Mouse (Mus musculus): Measurements from ENCODE around the gene Klhl8.
"Not testable (repeated sequence)": the region's sequence is repeated elsewhere in the genome, so short reads cannot be mapped to it uniquely, and the experiment has no call there.

Klhl8 gene

DNA sequence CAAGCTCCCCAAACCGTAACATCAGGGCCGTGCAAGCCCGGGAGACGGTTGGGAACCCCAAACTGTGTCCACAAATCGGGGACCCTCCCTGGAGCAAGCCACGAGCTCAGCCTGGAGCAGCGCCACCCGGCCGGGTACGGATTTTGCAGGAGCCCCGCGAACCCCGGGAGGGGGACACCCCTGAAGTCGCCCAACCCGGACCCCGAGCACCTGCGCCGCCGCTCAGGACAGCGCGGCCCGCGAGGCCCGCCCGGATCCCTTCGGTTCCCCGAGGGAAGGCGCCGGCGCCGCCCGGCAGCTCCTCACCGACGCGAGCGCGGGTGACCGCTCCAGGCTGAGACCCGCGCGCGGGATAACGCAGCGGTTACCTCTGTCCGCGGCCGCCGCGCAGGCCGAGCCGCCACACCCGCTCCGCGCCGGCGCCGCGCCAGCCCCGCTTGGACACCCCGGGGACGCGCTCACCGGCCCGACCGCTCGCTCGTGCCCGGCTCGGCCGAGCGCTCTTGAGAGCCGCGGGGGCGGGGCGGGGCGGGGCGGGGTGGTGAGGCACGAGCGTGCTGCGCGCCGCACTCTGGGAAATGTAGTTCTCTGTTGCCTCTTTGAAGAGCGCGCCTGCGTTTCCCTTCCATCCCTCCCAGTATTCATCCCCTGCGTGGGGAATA is at the start of gene Klhl8:
Klhl8 (minus strand) TSS at position 512 of the 662 bp plus-strand sequence.
- DNase-seq = peak; percentile 90 to 93

DNA sequence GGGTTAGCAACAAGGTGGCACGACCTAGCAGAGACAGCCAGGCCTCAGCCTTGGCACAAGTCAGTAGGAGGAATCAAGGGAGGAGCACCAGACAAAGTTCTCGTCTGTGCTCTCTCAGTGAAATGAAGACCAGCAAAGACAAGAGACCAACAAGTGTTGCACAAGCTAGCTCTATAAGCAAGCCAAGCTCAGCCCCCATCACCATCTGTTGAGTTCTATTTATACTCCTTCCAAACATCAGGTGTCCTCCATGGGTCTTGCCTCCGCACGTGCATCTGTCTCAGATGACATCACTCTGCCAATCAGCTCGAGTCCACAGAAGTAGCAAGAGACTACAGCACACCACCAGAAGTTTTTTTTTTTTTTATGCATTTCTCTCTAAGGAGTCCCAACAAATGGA is 43.6 kb upstream of the Klhl8 start:
- DNase-seq = no peak

DNA sequence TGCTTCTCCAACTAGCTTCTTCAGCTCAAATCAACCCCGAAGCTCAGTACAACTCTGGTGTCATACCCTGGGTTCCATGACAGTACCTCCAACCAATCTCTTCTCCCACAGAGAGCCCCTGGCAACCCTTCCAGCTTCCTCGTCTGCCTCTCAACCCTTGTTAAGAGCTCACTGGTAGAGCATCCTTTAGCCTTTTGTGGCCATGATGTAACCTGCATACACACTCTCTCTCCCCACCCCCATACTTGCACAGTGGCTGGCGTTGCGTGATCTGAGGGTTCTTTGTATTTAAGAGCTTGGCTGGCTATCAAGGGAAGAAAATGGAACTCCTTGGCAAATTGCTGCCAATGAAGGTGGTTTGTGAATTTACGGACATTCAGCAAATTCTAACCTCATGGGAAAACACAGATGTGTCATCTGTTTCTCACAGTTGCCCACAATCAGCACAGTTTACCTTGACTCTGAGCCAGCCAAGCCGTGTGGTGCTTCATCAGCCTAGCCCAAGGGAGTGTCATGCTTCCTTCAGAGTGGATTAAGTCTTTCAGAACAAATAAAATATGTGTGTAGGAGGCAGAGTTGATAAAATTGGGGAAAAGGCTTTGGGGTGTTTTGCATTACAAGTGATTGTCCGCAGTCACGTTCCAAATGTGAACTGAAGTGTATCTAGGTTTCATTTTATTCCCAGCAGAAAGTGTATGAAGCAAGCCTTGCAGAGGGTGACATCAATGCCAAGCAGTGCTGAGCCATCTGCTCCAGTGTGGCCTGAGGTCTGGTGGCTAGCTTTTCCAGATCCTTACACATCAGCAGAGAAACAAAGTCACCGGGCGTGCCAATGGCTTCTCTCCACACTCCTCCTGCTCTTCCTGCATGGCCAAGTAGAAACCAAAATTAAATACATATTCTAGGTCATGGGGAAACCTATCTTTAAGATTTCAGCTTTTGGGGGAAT is 42.4 kb upstream of the Klhl8 start:
- no peak for DNase-seq

DNA sequence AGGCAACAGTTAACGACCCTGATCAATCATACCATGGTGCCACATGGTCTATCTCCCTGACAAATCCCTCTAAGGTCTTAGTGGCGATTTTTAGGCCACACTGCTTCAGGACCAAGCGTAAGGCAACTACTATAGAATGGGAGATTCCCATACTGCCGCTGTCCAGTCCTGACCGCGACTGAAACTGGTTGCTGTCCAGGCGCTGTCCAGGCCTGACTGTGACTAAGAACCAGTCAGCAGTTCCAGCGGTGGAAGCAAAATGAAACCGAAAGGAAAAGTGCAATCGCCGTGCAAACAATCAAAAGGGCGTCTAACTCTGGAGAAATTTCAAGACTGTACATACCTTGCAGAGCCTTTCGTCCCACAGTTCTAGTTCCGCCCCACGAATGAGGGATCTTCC is 39.1 kb upstream of the Klhl8 start:
- DNase-seq = peak in 1 of 2 experiments; percentile 28

DNA sequence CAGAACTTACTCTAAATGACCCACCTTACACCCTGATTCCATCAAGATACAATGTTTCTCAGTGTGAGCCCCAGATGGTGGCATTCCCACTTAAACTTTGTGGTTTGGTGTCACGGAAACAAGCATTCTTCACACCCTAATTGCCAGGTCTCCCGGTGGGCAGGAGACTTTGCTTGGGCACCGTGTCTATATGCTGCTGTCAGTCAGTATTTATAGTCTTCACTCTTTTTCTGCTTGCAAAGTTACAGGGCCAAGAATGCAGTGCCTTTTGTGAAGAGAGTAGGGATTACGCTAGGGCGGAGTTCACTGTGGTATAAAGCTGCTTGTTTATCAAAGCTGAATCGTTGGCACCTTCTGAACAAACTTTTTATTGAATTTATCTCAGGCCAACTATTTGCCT is 32.1 kb upstream of the Klhl8 start:
- no peak for DNase-seq

DNA sequence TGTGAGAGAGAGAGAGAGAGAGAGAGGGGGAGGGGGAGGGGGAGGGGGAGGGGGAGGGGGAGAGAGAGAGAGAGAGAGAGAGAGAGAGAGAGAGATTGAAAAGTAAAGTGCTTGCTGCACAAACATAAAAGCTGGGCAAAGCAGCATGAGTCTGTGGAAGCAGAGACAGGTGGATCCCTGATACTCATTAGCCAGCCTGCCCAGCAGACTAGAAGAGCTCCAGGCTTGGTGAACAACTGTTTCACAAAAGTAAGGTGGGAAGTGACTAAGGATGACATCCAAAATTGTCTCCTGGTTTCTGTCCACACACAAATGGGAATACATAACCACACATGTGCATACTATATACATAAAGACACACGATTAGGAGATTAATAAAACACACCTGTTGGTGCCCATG is 28.8 kb upstream of the Klhl8 start:
- no peak for DNase-seq

DNA sequence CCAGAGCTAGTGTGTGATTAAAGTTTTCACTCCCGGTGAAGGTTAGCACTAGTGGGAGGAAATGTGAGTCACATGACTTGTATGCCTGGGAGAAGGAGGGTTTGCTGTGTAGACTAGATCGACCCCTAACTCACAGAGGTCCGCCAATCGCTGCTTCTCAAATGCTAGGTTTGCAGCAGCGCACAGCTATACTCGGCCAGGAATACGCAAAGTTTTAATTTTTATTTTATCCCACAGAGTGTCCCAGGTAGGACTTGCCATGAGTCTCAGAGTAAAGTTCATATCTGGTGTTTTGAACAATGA is 28.2 kb upstream of the Klhl8 start:
- no peak for DNase-seq

DNA sequence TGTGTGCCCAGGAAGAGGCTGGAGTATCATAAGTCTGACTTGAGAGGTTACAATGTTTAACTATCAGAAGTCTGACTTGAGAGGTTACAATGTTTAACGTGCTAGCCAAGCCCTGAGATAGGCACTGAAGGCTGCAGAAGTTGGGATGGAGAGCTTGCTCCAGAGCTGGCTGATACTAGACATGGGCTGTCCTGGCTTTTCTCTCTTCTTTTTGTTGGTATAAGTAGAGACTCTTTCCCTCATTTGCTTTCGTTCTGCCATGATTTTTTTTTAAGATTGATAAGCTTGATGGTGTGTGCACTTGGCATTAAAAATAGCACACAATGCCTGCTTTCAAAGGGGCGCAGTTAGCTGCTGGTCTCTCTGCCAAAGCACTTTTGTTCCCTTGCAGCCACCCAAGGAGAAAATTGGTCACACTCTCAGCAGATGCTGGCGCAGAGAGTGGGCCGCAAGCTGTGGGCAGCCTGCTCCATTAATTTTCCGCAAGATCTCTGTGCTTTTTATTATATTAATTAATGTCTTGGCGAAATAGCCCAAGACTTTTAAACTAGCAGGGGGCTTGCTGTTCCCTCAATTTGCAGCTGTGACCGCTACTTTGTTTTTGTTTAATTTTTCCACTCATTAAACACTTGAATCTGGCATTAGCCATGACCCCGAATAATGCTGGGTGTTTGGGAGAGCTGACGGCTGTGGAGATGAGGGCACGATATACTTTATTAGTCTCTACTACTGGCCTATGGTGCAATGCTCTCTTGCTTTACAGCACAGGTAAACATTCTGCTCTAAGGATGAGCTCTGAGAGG is 27.7 kb upstream of the Klhl8 start:
- DNase-seq = peak in 1 of 2 experiments; percentile 50

DNA sequence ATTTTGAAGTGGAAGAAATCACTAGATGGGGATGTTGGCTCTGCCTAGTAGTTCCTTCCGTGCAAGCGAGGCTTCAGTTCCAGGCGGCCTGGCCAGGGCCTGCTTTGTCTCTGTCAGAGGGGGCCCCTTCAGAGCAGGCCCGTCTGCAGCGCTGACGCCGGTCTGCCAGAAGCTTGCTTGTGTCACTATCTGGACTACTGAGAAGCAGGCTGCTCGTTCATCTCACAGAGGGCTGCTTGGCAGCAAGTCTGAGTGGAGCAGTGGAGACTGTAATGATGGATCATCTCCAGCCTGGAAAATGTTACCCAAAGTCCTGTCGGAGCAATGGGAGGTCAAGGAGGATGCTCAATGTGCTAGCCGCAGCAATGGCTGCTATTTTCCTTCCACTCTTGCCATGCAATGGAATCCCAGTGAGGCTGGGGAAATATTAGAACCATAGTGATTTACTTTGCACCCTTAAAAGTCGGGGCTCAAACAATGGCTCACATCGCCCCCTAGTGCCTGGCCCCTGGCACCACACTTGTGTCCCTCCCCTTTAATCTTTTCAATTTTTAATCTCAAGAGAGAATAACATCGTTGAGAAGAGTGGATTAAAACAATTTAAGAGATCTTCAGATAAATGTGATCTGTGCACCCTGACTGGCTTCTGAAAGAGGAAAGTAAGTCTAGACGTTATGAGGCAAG is 26.0 kb upstream of the Klhl8 start:
- peak; percentile 43 to 44 for DNase-seq

DNA sequence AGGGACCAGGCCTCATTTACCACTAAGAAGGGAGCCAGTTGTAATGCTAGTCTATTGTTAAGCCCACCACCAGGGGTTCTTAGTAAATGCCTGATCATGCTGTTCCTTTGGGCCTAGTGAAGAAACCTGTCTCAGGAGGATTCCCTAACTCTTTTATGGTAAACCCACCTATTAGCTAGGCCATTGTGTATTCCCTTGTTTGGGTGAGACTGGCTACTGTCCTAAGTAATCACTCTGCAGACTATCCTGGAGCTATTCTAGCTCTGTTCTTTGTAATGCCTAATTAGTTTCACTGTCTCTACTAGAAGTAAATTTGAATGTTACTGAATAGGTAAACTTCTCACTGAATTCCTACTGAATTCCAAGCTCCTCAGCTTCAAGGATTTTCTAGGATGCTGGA is 20.9 kb upstream of the Klhl8 start:
- not testable (repeated sequence) for DNase-seq

DNA sequence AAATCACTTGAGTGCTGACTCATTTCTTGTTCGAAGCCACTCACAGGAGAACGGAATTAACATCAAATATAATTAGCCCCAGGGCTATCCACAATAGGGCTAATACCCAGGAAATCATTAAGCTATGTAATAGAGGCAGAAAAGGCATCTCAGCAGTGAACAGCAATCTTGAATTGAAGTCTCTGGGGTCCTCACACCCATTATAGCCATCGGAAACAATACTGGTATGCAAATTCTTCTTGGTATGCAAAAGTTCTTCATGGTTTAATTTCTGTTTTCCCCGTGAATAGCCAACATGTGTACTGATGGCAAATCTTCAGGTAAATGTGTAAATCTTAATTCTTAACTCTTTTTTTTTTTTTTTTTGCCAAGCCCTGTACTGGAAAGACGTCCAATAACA is 19.5 kb upstream of the Klhl8 start:
- DNase-seq = no peak

DNA sequence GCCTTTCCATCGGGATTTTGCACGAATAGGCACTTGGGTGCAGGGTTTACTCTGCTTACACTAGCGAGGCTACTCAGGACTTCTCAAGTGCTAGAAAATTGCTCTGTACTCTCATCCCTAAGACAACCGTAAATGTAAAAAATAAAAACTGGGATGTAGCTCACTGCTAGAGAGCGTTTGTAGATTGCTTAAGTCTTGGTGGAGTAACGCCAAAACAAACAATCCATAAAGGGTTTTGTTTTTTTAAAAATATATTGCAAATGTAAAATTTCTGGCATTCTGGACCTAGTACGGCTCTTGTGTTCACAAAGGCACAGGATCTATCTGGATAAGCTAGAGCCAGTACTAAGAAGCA is 17.1 kb upstream of the Klhl8 start:
- DNase-seq = no peak

DNA sequence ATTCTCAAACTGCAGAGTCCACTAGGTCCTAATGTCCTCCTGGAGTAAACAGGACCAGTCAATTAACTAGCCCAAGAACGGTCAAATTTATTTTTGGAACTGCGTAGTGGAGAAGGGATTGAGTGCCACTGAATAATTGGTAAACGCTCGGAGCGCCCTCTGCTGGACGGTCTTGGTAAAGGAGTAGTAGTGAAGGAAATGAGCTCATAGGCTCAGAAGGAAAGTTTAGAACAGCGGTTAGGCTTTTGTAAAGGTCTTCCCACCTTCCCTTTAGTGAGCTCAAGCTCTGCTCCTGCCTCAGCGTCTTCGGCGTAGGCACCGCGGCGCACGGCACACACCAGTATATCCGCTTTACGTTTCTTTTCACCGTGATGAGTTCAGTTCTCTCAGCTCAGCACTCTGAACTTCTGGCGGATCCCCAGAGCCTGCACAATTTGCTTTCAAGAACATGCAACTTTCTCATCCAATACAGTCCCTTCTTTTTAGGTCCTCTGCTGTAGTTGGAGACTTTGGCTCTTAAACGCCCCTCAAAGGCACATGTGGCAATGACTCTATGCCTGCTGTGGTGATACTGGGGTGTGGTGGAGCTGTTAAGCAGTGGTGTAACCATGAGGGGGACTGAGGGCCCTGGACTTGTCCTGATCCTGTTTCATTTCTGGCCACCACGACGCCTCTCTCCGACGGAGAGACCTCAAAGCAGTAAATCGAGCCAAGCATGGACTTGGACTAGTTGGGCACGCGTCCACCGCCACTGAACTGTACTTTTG is 16.6 kb upstream of the Klhl8 start:
- peak; percentile 96 to 98 for DNase-seq

DNA sequence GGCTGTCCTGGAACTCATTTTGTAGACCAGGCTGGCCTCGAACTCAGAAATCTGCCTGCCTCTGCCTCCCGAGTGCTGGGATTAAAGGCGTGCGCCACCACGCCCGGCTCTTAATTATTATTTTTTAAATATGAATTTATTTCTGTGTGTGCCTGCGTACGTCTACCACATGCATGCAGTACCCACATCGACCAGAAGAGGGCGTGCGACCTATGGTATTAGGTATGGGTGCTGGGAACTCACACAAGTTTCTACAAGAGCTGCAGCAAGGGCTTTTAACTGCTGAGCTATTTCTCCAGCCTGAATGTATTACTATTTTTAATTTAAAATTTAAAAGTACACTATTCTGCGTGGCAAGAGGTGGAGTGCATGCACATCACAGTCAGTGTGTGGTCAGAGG is 15.3 kb upstream of the Klhl8 start:
- peak; percentile 33 to 36 for DNase-seq

DNA sequence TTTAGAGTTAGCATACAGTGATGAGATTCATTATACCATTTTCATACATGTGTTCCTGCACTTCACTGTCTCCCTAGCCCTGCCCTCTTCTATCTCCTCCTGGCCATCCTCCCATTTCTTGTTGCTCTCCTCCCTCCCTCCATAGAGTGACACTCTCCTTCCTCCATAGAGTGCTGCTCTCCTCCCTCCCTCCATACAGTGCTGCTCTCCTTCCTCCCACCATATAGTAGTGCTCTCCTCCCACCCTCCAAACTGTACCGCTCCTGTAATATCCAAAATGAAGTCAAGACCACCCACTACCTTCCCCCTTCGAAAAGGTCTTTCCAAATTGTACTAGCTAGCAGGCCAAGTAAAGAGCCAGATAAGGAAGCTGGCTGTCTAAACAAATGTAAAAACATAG is 12.7 kb upstream of the Klhl8 start:
- no peak for DNase-seq

DNA sequence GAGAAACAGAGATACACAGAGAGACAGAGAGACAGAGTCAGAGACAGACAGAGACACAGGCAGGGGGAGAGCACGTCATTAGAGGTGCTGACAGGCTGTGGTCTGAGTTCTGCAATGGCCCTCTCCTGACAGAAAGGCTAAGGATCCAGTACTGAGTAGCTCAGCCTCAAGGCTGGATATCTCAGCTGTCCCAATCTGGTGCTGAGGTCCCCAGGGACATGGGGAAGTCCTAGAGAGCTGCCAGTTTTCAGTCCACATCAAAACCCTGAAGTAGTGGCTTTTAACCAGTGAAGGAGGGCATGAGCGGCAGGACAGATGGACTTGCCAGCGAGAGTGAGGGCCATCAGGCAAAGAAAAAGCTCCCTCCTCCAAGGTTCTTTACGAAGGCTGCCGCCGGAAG is 12.0 kb upstream of the Klhl8 start:
- DNase-seq = no peak

DNA sequence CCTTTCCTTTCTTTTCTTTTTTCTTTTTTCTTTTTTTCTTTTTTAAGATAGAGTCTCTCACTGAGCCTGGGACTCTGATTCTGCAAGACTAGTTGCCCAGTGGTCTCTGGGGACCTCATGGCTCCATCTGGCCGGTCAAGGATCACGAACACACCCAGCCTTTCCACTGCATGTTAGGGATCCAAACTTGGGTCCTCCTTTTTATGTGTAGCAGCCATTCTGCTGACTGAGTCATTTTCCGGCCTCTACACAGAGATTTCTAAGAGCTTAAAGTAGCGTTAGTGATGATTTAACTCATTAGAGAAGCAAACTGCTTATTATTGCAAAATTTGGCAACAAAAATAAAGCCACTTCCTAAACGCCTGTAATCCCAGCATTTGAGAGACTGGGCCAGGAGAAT is 11.4 kb upstream of the Klhl8 start:
- no peak for DNase-seq

DNA sequence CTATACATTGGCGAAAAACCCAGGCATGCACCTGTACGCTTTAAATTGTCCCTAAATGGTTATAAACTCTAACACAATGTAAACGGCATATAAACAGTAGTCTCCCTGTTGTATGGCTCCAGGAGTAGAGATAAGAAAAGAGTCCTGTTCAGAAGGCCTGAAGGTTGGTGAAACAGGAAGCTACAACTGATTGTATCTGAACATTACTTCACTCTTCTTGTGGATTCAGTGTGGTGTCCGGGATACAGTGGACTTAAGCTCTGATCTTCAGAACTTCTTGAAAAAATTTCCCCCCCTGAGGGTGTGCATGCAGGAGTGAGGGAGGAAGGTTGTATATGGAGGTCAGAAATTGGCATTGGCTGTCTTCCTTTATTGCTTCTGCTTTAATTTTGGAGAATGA is 8.4 kb upstream of the Klhl8 start:
- DNase-seq = no peak

DNA sequence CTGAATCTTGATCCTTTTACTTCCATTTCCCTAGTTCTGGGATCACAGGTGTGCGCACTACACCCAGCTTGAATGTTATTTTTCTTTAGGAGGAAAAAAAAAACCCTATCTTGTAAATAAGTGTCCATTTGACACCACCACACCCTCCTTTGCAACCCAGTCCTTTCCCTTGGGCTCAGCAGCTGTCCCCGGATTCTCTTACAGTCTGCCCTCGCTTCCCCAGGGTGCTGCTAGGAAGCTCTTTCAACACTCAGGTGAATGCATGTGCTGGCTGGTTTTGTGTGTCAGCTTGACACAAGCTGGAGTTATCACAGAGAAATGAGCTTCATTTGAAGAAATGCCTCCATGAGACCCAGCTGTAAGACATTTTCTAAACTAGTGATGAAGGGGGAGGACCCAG is 7.2 kb upstream of the Klhl8 start:
- DNase-seq = no peak

DNA sequence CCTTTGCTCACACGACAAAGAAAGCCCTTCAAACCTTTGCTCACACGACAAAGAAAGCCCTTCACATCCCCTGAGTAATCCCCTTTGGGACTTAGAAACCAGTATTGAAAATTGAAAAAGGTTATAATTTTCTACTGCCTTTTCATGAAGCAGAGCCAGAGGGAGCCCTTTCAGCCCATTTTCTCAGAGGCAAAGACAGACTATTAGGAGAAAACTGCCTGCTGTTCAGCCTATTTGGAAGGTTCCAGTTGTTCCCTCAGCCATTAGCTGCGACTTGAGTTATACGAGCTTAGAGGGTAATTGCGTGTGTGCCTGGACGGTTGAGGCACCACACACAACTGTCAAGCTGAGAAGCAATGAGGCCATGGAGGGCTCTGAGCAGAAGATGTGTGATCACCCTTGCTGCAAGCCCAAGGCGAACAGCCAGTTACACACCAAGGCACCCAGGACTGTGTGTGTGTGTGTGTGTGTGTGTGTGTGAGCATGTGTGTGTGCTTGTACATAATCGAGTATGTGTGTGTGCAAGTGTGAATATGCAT is 6.4 kb upstream of the Klhl8 start:
- no peak for DNase-seq

DNA sequence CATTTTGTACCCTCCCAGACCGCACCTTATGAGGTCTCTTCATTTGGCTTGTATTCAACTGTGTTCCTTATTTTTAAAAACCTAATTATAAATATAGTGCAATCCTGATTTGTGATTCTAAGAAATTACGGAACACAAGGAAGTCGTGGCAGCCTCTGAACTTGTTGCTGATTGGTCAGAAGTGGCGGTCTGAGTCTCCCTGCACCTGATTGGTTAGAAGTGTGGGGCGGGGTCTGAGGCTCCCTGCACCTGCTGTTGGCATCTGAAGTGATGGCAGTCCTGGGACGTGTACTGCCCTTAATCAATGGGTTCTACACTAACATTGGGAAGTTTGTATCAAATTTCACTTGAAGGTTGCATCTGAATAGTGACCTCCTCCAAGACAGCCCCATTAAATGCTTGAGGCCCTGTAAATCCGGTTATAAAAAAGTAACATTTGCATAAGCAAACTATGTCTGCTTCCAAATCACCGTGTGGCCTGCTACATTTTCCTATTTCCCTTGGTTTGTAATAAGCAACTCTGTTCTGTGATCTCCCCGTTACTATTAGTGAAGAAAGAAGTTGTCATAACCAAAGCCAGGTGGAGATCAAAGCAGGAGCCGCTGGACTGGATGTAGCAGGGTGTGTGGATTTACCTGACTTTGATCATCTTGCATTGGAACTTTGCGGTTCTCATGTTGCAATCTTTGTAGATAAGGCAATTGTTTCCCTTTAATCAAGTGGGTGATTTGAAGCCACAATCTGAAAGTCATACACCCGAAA is 5.7 kb upstream of the Klhl8 start:
- DNase-seq = no peak
